Mouse (Mus musculus) limb, embryonic 10.5 days (tissue): ENCODE measurements around the gene Akt3. TPM values are rescaled to one million over a fixed set of nuclear protein-coding genes. Genes with fewer than 3 reads are reported as not detected.

Experiments
- DNase-seq: peaks from one replicate; pipeline ENCODE4 v3.0.0-alpha.2; 2017; ENCODE audit warnings: low spot score
- H3K27ac ChIP-seq: fragments of 300-500 bp; sonication (generic); 2 replicates; pipeline ENCODE4 v1.5.1; 2016; ENCODE audit warnings: mild to moderate bottlenecking
- H3K27me3 ChIP-seq: fragments of 300-500 bp; sonication (generic); 2 replicates; pipeline ENCODE4 v1.6.1; 2016; ENCODE audit warnings: low read depth, mild to moderate bottlenecking; ENCODE audit not compliant: poor library complexity, severe bottlenecking
- H3K36me3 ChIP-seq: fragments of 300-500 bp; sonication (generic); 2 replicates; pipeline ENCODE4 v1.6.1; 2016; ENCODE audit warnings: mild to moderate bottlenecking, moderate library complexity
- H3K4me1 ChIP-seq: fragments of 300-500 bp; sonication (generic); 2 replicates; pipeline ENCODE4 v1.6.1; 2016
- H3K4me3 ChIP-seq: fragments of 300-500 bp; sonication (generic); 2 replicates; pipeline ENCODE4 v1.5.1; 2016; ENCODE audit warnings: mild to moderate bottlenecking, moderate library complexity
- H3K9me3 ChIP-seq: fragments of 300-500 bp; sonication (generic); replicated peaks from 2 replicates; pipeline ENCODE4 v1.6.1; 2016; ENCODE audit warnings: mild to moderate bottlenecking
- WGBS: fragments of 180-500 bp; shearing (Covaris S2); methylation state at CpG from one replicate; pipeline ENCODE4 v1.1.7; 2016; 5-methylcytosine and 5-hydroxymethylcytosine counted together
- polyA plus RNA-seq: library from polyadenylated mRNA; unstranded; fragments of >200 nt; fragmentation: Nextera tagmentation; extraction: Ambion mirVana; gene quantifications from 2 replicates; pipeline ENCODE4 v1.2.1, GENCODE M21; 2016

Gene Akt3
- polyA plus RNA-seq, 1 experiment from 2014 or later, result 7.1 TPM

DNA sequence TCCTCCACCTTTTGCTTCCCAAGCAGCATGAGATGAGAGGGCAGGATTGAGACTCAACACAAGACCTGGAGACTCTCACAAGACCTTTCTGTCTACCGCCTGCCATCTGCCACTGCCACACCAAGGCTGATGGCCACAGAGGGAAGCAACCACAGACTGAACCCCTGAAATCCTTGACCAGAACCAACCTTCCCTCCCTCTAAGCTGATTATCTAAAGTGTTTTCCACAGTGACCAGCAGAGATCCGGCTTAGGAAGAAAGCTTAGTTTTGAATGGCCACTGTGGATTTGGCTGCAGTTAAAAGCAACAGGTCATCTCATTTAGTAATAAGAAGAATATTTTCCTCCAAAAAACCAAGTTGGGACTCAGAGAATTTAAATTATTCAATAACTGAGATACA, 276.5 kb downstream of the Akt3 start:
- WGBS, result 91% methylated on average over 2 of the region's 2 CpGs
- no peak overlapping the region for H3K27ac ChIP-seq
- H3K9me3 ChIP-seq, result no peaks in the 10 kb centered on the region
- DNase-seq, result no peak
- no peaks in the 10 kb centered on the region for H3K36me3 ChIP-seq
- H3K4me3 ChIP-seq, result no peak overlapping the region
- no peaks in the 10 kb centered on the region for H3K27me3 ChIP-seq
- H3K4me1 ChIP-seq, result peaks cover 14% of the 10 kb centered on the region

DNA sequence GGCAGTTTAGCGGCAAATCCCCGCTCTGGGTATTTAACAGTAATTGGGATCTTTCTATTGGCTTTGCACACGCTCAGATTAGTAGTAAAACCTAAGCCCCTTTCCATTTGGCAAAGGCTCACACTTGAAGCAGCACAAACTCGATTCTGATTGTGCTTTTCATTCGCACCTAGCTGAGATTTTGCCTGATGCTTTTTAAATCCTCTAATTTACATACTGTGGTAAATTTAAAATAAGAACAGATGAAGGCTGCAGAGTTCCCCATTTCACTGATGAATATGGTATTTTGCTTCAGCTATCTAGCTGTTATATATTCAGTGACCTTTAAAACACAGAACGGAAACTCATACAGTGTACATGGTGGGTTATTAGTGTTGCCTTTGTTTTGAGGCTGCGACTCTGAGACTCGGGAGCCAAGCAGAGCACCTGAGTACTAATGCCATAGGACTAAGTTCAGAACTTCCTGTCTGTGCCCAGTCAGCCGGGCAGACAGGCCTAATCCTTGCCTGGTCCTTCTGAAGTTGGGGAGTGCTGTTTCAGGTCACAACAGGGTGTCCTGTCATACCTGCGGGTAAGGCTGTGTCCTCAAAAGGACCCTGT, 277.1 kb downstream of the Akt3 start:
- WGBS, result 87% methylated on average over 10 of the region's 10 CpGs
- Histone ChIP-seq H3K27ac (no peak overlapping the region), H3K4me3 (no peak overlapping the region)

DNA sequence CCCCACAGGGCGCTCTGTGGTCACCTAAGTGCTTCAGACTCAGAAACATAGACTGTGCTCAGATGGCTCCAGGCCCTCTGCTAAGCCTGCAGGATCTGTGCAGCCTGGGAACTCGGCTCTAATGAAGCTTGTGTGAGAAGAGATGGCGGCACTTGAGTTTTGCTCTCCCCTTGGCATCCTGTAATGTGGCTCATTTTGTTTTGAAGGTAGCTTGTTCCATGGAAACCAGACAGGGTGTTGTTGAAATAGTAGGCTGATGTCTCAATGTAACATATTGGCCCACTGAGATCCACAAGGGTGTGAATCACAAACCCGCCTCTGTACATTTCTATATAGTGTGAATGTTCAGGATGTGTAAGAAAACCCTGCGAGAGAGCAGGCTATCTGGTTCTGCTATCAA, 277.9 kb downstream of the Akt3 start:
- no peak overlapping the region for H3K27ac ChIP-seq
- H3K27me3 ChIP-seq, result no peaks in the 10 kb centered on the region
- H3K4me3 ChIP-seq, result no peak overlapping the region
- H3K9me3 ChIP-seq, result no peaks in the 10 kb centered on the region
- DNase-seq, result no peak
- H3K4me1 ChIP-seq, result peaks cover under 1% of the 10 kb centered on the region
- H3K36me3 ChIP-seq, result no peaks in the 10 kb centered on the region
- WGBS, result 91% methylated on average over 5 of the region's 5 CpGs

More for the DNA sequence above, 277.1 kb downstream of the Akt3 start:
- H3K36me3 ChIP-seq, result no peaks in the 10 kb centered on the region
- no peaks in the 10 kb centered on the region for H3K27me3 ChIP-seq
- H3K9me3 ChIP-seq, result no peaks in the 10 kb centered on the region
- H3K4me1 ChIP-seq, result peaks cover 9% of the 10 kb centered on the region
- DNase-seq, result no peak

DNA sequence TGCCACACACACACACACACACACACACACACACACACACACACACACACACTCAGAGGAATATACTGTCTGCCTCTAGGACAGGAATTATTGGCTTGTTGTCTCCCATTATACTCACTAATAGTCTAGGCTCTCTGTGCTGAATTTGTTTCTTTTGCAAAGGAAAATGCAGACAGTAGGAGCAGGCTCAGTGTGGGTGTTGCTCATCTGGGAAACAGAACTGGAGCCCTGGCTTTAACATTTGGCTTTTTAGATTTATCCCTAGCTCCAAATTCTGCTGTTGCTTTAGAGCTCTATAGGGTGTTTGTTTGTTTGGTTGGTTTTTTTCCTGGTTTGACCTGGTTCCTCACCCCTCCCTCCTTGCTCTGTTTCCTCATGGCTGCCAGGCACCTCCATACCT, 278.8 kb downstream of the Akt3 start:
- Histone ChIP-seq H3K4me1 (no peaks in the 10 kb centered on the region), H3K27ac (no peak overlapping the region), H3K36me3 (no peaks in the 10 kb centered on the region), H3K9me3 (no peaks in the 10 kb centered on the region), H3K4me3 (no peak overlapping the region), H3K27me3 (no peaks in the 10 kb centered on the region)
- DNase-seq, result no peak

DNA sequence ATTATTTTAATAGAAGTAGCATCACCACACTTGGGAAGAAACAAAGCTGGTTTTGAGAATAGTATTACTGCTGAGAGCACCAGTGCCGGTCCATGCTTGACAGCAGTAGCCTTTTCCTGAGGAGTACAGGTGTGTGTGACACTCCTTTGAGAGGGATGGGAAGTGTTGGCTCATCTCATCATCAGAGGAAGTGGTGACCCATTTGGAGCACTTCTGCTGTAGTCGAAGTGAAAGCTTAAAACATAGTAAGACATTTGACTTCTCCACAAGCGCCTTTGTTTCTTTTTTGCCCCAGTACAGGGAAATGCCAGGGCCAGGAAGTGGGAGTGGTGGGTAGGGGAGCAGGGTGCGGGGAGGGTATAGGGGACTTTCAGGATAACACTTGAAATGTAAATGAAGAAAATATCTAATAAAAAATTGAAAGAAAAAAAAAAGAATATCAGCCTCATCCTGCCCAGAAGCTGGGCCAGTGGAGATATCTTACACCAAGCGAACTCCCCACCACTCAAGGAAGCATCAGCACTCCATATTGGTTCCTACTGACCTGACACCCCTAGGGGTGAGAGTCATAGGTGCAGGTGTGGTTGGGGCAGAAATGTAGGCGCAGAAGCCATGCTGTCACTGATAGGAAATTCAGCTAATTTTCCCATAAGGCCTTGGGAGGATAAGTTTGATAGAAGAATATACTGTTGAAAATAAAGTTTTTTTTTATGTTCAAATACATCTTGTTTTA, 284.5 kb downstream of the Akt3 start:
- Histone ChIP-seq H3K4me3 (no peak overlapping the region), H3K9me3 (no peaks in the 10 kb centered on the region), H3K4me1 (no peaks in the 10 kb centered on the region), H3K36me3 (no peaks in the 10 kb centered on the region), H3K27me3 (no peaks in the 10 kb centered on the region), H3K27ac (no peak overlapping the region)
- WGBS, result 86% methylated on average over 6 of the region's 6 CpGs
- DNase-seq, result no peak

DNA sequence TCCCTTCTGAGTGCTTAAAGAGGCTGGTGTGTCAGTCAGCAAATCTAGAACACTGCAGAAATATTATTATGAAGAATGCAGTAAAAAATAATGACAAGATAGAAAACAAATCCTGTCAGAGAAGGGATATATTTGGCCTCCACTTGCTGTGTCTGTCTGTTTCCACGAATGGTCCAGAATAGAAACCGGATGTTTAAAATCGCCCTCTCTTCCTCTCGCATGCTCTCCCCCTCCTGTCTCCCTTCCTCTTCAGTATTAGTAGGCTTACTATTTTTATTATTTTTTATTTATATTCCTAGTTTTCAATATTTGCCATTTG, 286.6 kb downstream of the Akt3 start:
- Histone ChIP-seq H3K27me3 (no peaks in the 10 kb centered on the region), H3K27ac (no peak overlapping the region), H3K4me1 (no peaks in the 10 kb centered on the region), H3K4me3 (no peak overlapping the region), H3K36me3 (no peaks in the 10 kb centered on the region), H3K9me3 (no peaks in the 10 kb centered on the region)
- 94% methylated on average over 4 of the region's 4 CpGs for WGBS
- DNase-seq, result no peak

DNA sequence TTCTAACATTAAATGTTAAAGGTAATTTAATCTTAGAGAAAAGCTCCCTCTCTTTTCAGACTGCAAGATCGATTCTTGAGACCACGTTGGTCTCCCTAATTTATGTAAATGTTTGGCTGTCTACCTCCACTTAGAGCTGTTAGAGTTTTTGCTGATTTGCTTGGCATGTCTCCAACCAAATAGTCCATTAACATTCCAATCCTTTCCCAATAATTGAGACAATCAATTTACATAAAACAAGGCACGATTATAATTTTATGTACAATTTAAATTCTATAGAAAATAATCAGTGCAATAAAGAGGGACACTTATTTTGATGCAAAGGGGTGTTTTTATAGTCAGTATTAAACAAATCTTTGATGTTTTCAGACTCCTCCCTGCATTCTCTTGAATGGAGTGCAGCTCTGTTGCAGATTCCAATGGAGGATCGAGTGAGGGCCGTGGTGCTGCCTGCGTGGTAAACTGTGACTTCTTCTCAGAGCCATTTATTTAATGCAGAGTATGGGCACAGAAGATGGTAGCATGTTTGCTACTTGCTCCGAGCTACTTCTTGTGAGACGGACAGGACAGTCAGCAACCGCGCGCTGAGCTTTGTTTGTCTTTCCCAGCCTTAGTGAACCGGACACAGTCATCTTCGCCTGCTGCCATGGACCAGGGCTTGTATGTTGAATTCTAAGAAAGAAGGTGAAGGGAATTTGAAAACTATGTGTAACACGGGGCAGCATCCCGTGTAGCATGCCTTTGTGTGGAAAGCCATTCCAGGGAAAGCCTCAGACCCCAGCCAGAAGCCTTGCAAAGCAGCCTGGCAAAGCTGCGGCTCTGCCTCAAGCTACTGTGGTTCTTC, 287.1 kb downstream of the Akt3 start:
- H3K4me3 ChIP-seq, result no peak overlapping the region
- H3K9me3 ChIP-seq, result no peaks in the 10 kb centered on the region
- H3K27ac ChIP-seq, result no peak overlapping the region
- no peaks in the 10 kb centered on the region for H3K36me3 ChIP-seq
- no peak for DNase-seq
- no peaks in the 10 kb centered on the region for H3K27me3 ChIP-seq
- WGBS, result 86% methylated on average over 16 of the region's 16 CpGs
- H3K4me1 ChIP-seq, result no peaks in the 10 kb centered on the region

Other genes with a start within 250 kb of the Akt3 start
- 0.99 and 1.0 TPM in 2 replicates for gene Zbtb18, start 184.1 kb upstream of the Akt3 start, polyA plus RNA-seq